Mouse (Mus musculus): ENCODE data around the gene Gm13287.
"Not testable (repeated sequence)": the region's sequence is repeated elsewhere in the genome, so short reads cannot be mapped to it uniquely, and the experiment has no call there.

DNA sequence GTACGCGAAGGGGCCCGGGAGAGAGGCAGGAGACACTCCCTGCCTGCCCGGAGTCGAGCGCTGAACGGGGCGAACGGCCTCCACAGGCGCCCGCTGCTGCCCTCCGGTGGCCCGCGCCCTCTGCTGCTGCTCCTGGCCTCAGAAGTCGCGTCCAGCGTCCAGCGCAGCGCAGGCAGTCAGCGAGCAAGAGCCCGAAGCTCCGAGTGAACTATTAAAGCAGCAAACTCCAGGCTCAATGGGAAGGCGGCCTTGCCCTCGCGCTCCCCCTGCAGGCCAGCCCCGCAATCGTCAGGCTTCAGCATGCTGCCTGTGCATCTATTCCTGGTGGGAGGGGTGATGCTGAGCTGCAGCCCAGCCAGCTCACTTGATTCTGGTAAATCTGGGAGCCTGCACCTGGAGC, 17.6 kb upstream of the Gm13287 start, which contains the start of gene Gm13276:
- TF ChIP-seq KAT2A (conservative IDR thresholded peaks at IDR 0.05; ENCODE audit: low read depth, low read length); CTCF (IDR thresholded peaks at IDR 0.05 in 2 of 3, conservative IDR thresholded peaks at IDR 0.05 in 1 of 3; ENCODE audit: control insufficient read depth in 1 of 3, insufficient read depth in 1 of 3, low read depth in 2 of 3, low read length in 3 of 3, poor library complexity in 1 of 3, severe bottlenecking in 1 of 3); POLR2AphosphoS5 (IDR thresholded peaks at IDR 0.05; ENCODE audit: borderline replicate concordance, low read depth, low read length); EP300 (IDR thresholded peaks at IDR 0.05; ENCODE audit: low read depth in 1 of 2, low read length in 2 of 2); MXI1 (IDR thresholded peaks at IDR 0.05; ENCODE audit: low read depth, low read length); TBP (IDR thresholded peaks at IDR 0.05; ENCODE audit: low read depth, low read length); ELF1 (IDR thresholded peaks at IDR 0.05; ENCODE audit: low read depth, low read length); POLR2A (IDR thresholded peaks at IDR 0.05; ENCODE audit: control insufficient read depth in 1 of 2, insufficient read depth in 1 of 2, low read depth in 1 of 2, low read length in 2 of 2, poor library complexity in 1 of 2); USF1 (IDR thresholded peaks at IDR 0.05; ENCODE audit: low read depth, low read length); CHD2 (IDR thresholded peaks at IDR 0.05; ENCODE audit: low read length); MAZ (IDR thresholded peaks at IDR 0.05; ENCODE audit: low read depth, low read length); ZNF384 (IDR thresholded peaks at IDR 0.05; ENCODE audit: low read depth, low read length): not testable (repeated sequence)
